9 mouse cellular contexts compared by ENCODE assay signal in the genomic region with DNA sequence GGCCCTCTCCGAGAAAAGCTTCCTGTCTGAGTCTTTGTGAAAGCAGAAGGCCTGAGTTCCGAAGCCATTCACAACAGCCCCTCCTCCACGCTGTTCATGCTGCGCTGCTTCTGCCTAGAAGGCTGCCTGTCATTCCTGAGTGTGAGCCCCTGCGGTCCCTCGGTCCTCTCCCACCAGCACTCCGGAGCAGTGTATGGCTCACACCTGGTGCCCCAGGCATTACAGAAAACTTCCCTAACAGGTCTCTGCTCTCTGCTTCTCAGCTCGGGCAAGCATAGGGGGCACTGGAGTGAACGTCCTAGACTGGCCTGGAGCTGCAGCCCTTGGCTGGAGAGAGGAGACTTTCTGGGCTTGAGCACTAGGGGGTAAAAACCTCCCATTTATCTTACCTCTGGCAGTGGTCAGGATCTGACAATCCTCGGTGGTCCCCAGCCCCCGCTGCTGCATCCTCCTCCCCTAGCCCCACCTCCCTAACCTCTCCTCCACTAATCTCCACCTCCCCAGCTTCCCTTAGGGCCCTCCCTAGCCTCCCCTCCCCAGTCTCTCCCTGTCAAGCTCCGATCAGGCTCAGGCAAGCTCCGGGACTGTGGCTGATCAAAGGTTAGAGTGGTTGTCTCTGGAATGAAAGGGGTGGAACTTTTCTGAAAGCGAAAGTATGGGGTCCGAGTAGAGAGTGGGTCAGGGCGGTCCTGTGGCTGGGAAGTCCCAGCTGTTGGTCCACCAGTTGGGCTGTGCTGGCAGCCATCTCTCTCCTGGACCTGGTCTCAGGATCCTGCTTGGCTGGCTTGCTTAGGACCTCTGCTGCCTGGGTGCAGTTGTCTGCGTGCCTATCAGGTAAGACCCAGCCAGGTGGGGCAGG. TPM values are rescaled to one million over a fixed set of nuclear protein-coding genes. Genes with fewer than 3 reads are reported as not detected.
A peak's percentile ranks its signal among the peaks of the same experiment; 100 is the strongest.
DNase-seq lines count a peak whose midpoint lies in the region; ATAC-seq and TF ChIP-seq lines count a peak whose summit lies in the region.
"Had no signal": no experiment of that assay in that cellular context is flagged by ENCODE, and none has a peak within 500 bp of the region (broad histone marks: within the 10 kb centered on the region; RNA-seq: fewer than 3 reads in every experiment).

A gene (plus strand): TSS at position 97 of the 859 bp plus-strand sequence.

- H3K4me2 ChIP-seq in forebrain, embryonic 15.5 days (replicated peaks): peak within 1 kb of the TSS; percentile 34
- peak within 1 kb of the TSS; percentile 61 for H3K4me2 ChIP-seq in lung, postnatal 0 days (replicated peaks; ENCODE audit: low read depth, low read length)

- peak; percentile 9; the same call in 1 of the 2 replicates for TF ChIP-seq EP300 in lung, postnatal 0 days (IDR thresholded peaks at IDR 0.05)

- no peak for TF ChIP-seq CTCF in left cerebral cortex, adult 2 months (IDR thresholded peaks at IDR 0.05)
- TF ChIP-seq CTCF in lung, postnatal 0 days (IDR thresholded peaks at IDR 0.05): peak; percentile 34

- intact Hi-C loops in left cerebral cortex, adult 2 months (cut with DNase I): no loop called here

- DNase-seq in left cerebral cortex, adult 2 months (ENCODE audit: extremely low spot score in 1 of 2, low spot score in 2 of 2): no peak
- DNase-seq in left cerebral cortex, adult 8-10 months (ENCODE audit: low spot score in 2 of 2): no peak
- DNase-seq in kidney, adult 18-20 months: peak; percentile 52
- DNase-seq in lung, postnatal 0 days (ENCODE audit: low spot score): peak; percentile 79
- peak; percentile 73 for DNase-seq in yolk sac, embryonic 10.5 days (ENCODE audit: low spot score)
- no peak for DNase-seq in MN1 (ENCODE audit: low spot score)
- DNase-seq in B cell, adult 2 months: no peak

- peaks cover 13% of the 10 kb centered on the region for H3K27me3 ChIP-seq in forebrain, embryonic 15.5 days
- peaks cover under 1% of the 10 kb centered on the region; the same call in 1 of the 2 replicates for H3K27me3 ChIP-seq in lung, postnatal 0 days (replicated peaks; ENCODE audit: insufficient read depth, low read length)

- no peak within 1 kb of the TSS for H3K27ac ChIP-seq in left cerebral cortex, adult 2 months
- H3K27ac ChIP-seq in forebrain, embryonic 15.5 days (replicated peaks): no peak within 1 kb of the TSS
- peak within 1 kb of the TSS; percentile 81 for H3K27ac ChIP-seq in lung, postnatal 0 days (ENCODE audit: low read length)

- peak within 1 kb of the TSS; percentile 21; the same call in 1 of the 2 replicates for H3K4me3 ChIP-seq in left cerebral cortex, adult 2 months
- H3K4me3 ChIP-seq in forebrain, embryonic 15.5 days: 0 out of 2 replicates have a peak within 1 kb of the TSS, but pooled peaks have one; percentile 5
- peak within 1 kb of the TSS; percentile 34 for H3K4me3 ChIP-seq in lung, postnatal 0 days (ENCODE audit: low read depth, low read length)

- whole genome bisulfite sequencing in forebrain, embryonic 15.5 days: 6% methylated on average over 17 of the region's 17 CpGs
- WGBS in lung, postnatal 0 days: 3% methylated on average over 17 of the region's 17 CpGs

- no peak for ATAC-seq in forebrain, embryonic 15.5 days (replicated peaks)
- ATAC-seq in lung, postnatal 0 days: peak; percentile 55

- no peaks in the 10 kb centered on the region for H3K36me3 ChIP-seq in forebrain, embryonic 15.5 days
- no peaks in the 10 kb centered on the region for H3K36me3 ChIP-seq in lung, postnatal 0 days (ENCODE audit: insufficient read depth, low read length)

- H3K9ac ChIP-seq in forebrain, embryonic 15.5 days (replicated peaks): no peak within 1 kb of the TSS
- peak within 1 kb of the TSS; percentile 13; the same call in 1 of the 2 replicates for H3K9ac ChIP-seq in lung, postnatal 0 days (replicated peaks; ENCODE audit: low read depth)

- H3K9me3 ChIP-seq in forebrain, embryonic 15.5 days: no peaks in the 10 kb centered on the region
- no peaks in the 10 kb centered on the region for H3K9me3 ChIP-seq in lung, postnatal 0 days (ENCODE audit: low read length)

- H3K4me1 ChIP-seq in forebrain, embryonic 15.5 days: peaks cover 20% of the 10 kb centered on the region
- peaks cover under 1% of the 10 kb centered on the region; the same call in 1 of the 2 replicates for H3K4me1 ChIP-seq in lung, postnatal 0 days (ENCODE audit: insufficient read depth, low read depth, low read length)

RNA-seq across cellular contexts. Expression of the gene that starts here (rescaled TPM):
- under 1 TPM; 0.54 to 0.96 TPM for total RNA-seq in left cerebral cortex, adult 2 months (2021)
- total RNA-seq in left cerebral cortex, adult 8-10 months (2022): 1 to 10 TPM; 1.7 to 2.5 (median 2.0) TPM
- polyA plus RNA-seq in forebrain, embryonic 15.5 days (2015; fragmentation: Nextera tagmentation; extraction: Ambion mirVana): 1.7 and 2.0 TPM in 2 replicates
- 21.3 and 24.4 TPM in 2 replicates for polyA plus RNA-seq in lung, postnatal 0 days (2015; fragmentation: Nextera tagmentation; extraction: Ambion mirVana)
- total RNA-seq: neutrophil, adult 5-6 weeks had no signal

Comparison
In these comparisons a context has a peak if more than half of its experiments do, and no peak if none do; other contexts are left out.
1. DNase-seq: peak in kidney, adult 18-20 months (single experiment), lung, postnatal 0 days (single experiment) and yolk sac, embryonic 10.5 days (single experiment); none in left cerebral cortex, adult 2 months (0 of 2), left cerebral cortex, adult 8-10 months (0 of 2), MN1 (single experiment) and B cell, adult 2 months (0 of 2).
2. Peak in every context shown above with its lines, with median percentiles within 50 percentile points of each other: H3K4me3 ChIP-seq.